In genomic region chr1:81180686-81181085, GRCm38 (mm10) we compare ENCODE assay signal across 21 mouse cellular contexts.
A peak's percentile ranks its signal among the peaks of the same experiment; 100 is the strongest.
DNase-seq lines count a peak whose midpoint lies in the region; ATAC-seq lines count a peak whose summit lies in the region.
"Had no signal": no experiment of that assay in that cellular context is flagged by ENCODE, and none has a peak within 500 bp of the region (broad histone marks: within the 10 kb centered on the region; RNA-seq: fewer than 3 reads in every experiment).

No protein-coding gene starts in this region.

- ATAC-seq in frontal cortex, adult (ENCODE audit: low TSS enrichment) = peak; percentile 93
- ATAC-seq: activated CD4-positive, CD25-positive, alpha-beta regulatory T cell, adult 4 months; CD4-positive, CD25-positive, alpha-beta regulatory T cell, adult 4 months; forebrain, embryonic 14.5 days; forebrain, embryonic 16.5 days; Patski had no signal

- no peak for DNase-seq in frontal cortex, postnatal 25 days (ENCODE audit: low spot score in 2 of 2)
- DNase-seq in brain, adult 2 months (ENCODE audit: low read depth, low spot score) = peak; percentile 79
- peak; percentile 86 for DNase-seq in telencephalon, adult 2 months (ENCODE audit: low read depth, low spot score)
- no peak for DNase-seq in urinary bladder, postnatal 14 days (ENCODE audit: low spot score)
- DNase-seq: adrenal gland, adult 8-10 months; adrenal gland, postnatal 14 days; adrenal gland, postnatal 36 days; B cell, adult 2 months; cerebellum, adult 11 months; cerebellum, adult 18-20 months; cerebellum, adult 8-10 months; cerebellum, adult 9-11 months; cerebellum, postnatal 14 days; cerebellum, postnatal 36 days; embryo, embryonic 11 days had no signal

Comparison
In these comparisons a context has a peak if more than half of its experiments do, and no peak if none do; other contexts are left out.
1. DNase-seq: peak in brain, adult 2 months (single experiment) and telencephalon, adult 2 months (single experiment); none in frontal cortex, postnatal 25 days (0 of 2) and urinary bladder, postnatal 14 days (single experiment).